Mouse (Mus musculus): ENCODE results near the gene Ubald2.

- TF ChIP-seq POLR2A (IDR thresholded peaks at IDR 0.05; ENCODE audit: borderline replicate concordance, insufficient read depth, low read length) (no peak), CTCF (IDR thresholded peaks at IDR 0.05; ENCODE audit: borderline replicate concordance, insufficient read depth, low read depth, low read length) (no peak)
Measured at GRCm38 (mm10) chr11:116480975-116481374, 47.1 kb downstream of the Ubald2 start.
